ENCODE assay signal across 23 mouse cellular contexts in the genomic region with DNA sequence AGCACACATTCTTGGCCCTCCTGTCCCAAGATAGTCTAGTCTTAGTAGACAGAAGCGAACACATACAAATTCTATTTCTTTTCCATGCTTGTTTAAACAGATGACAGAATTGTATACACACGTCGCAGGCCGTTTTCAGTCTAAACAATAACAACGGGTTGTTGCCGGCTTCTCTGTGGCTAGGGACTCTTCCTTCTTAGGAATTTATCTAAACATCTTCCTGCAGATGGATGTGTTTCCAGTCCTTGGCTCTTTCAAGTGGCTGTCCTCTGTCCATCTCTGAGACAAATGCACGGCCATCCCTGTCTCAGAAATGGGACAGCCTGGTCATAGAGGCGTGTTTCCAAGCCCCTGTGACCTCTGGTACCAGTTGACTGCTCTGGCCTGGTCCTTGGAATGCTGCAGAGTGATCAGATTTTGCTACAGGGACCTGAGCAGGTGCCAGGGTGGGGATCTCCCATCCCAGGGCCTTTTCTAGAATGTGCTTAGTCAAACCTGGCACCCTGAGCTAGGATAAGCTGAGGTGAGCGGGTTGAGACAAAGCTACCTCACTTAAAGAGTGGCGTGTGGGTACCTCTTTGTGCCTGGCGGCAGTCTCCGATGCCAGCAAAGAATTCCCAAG. TPM values are rescaled to one million over a fixed set of nuclear protein-coding genes. Genes with fewer than 3 reads are reported as not detected.
DNase-seq lines count a peak whose midpoint lies in the region; ATAC-seq and TF ChIP-seq lines count a peak whose summit lies in the region.
"Had no signal": no experiment of that assay in that cellular context is flagged by ENCODE, and none has a peak within 500 bp of the region (broad histone marks: within the 10 kb centered on the region; RNA-seq: fewer than 3 reads in every experiment).

No protein-coding gene starts in this region.

- H3K27me3 ChIP-seq in intestine, embryonic 14.5 days (replicated peaks; ENCODE audit: control insufficient read depth, insufficient read depth, low read length) = no peaks in the 10 kb centered on the region
- H3K27me3 ChIP-seq in intestine, postnatal 0 days (replicated peaks; ENCODE audit: control insufficient read depth, insufficient read depth, low read length) = no peaks in the 10 kb centered on the region
- H3K27me3 ChIP-seq in lung, embryonic 15.5 days = no peaks in the 10 kb centered on the region
- H3K27me3 ChIP-seq in small intestine, adult 2 months (ENCODE audit: control insufficient read depth, insufficient read depth, low read length) = no peaks in the 10 kb centered on the region
- H3K27me3 ChIP-seq: embryonic facial prominence, embryonic 15.5 days; heart, embryonic 15.5 days had no signal

- no peak for ATAC-seq in intestine, embryonic 14.5 days (replicated peaks; ENCODE audit: low FRiP score, low TSS enrichment, low read depth)
- ATAC-seq in intestine, postnatal 0 days = no peak
- no peak for ATAC-seq in lung, embryonic 15.5 days (ENCODE audit: borderline replicate concordance, extremely low read depth, low FRiP score, low TSS enrichment)
- ATAC-seq: activated CD4-positive, CD25-positive, alpha-beta regulatory T cell, adult 4 months; forebrain, embryonic 16.5 days had no signal

- no peak overlapping the region for H3K4me3 ChIP-seq in intestine, embryonic 14.5 days (ENCODE audit: low read depth, low read length)
- no peak overlapping the region for H3K4me3 ChIP-seq in intestine, postnatal 0 days (ENCODE audit: low read depth, low read length)
- H3K4me3 ChIP-seq in lung, embryonic 15.5 days = no peak overlapping the region
- H3K4me3 ChIP-seq in lung, adult 2 months (replicated peaks; ENCODE audit: extremely low read depth, low read depth, low read length) = no peak overlapping the region
- no peak overlapping the region for H3K4me3 ChIP-seq in small intestine, adult 2 months (ENCODE audit: low read depth, low read length)
- H3K4me3 ChIP-seq: embryonic facial prominence, embryonic 15.5 days; heart, embryonic 15.5 days; midbrain, embryonic 10.5 days had no signal

- DNase-seq in intestine, embryonic 14.5 days (ENCODE audit: low spot score) = no peak
- no peak for DNase-seq in lung, adult 2 months
- DNase-seq in kidney, postnatal 36 days = peak; percentile 72 to 79
- DNase-seq in adrenal gland, adult 18-20 months (ENCODE audit: low spot score in 2 of 2) = no peak
- no peak for DNase-seq in left cerebral cortex, postnatal 25 days (ENCODE audit: low spot score in 2 of 2)
- DNase-seq: adrenal gland, postnatal 14 days; cerebellum, adult 11 months; cerebellum, postnatal 10 days; gastrocnemius, postnatal 25 days; left cerebral cortex, postnatal 4 days; liver; retina, postnatal 1 day; thymus, adult 18-20 months; thymus, postnatal 4 days had no signal

- no peaks in the 10 kb centered on the region for H3K9me3 ChIP-seq in intestine, embryonic 14.5 days (ENCODE audit: control insufficient read depth, low read length)
- H3K9me3 ChIP-seq in intestine, postnatal 0 days (ENCODE audit: control insufficient read depth) = no peaks in the 10 kb centered on the region
- H3K9me3 ChIP-seq in lung, embryonic 15.5 days = no peaks in the 10 kb centered on the region
- H3K9me3 ChIP-seq: embryonic facial prominence, embryonic 15.5 days; G1E; heart, embryonic 15.5 days; midbrain, embryonic 10.5 days had no signal

- no peak for TF ChIP-seq POLR2A in lung, adult 2 months (IDR thresholded peaks at IDR 0.05; ENCODE audit: borderline replicate concordance, extremely low read depth, low read depth, low read length)
- no peak for TF ChIP-seq POLR2A in small intestine, adult 2 months (IDR thresholded peaks at IDR 0.05; ENCODE audit: low read depth, low read length)

- no peak for TF ChIP-seq CTCF in intestine, postnatal 0 days (IDR thresholded peaks at IDR 0.05; ENCODE audit: low read depth)
- no peak for TF ChIP-seq CTCF in lung, adult 2 months (IDR thresholded peaks at IDR 0.05; ENCODE audit: insufficient read depth, low read length)
- TF ChIP-seq CTCF in small intestine, adult 2 months (IDR thresholded peaks at IDR 0.05; ENCODE audit: extremely low read depth, insufficient read length, insufficient replicate concordance, low read depth, low read length) = no peak

- no peak overlapping the region for H3K4me2 ChIP-seq in intestine, embryonic 14.5 days (ENCODE audit: low read length)
- no peak overlapping the region for H3K4me2 ChIP-seq in intestine, postnatal 0 days (replicated peaks; ENCODE audit: low read depth)
- no peak overlapping the region for H3K4me2 ChIP-seq in lung, embryonic 15.5 days
- H3K4me2 ChIP-seq: embryonic facial prominence, embryonic 15.5 days; heart, embryonic 15.5 days had no signal

- H3K36me3 ChIP-seq in intestine, embryonic 14.5 days (ENCODE audit: control insufficient read depth, insufficient read depth, low read length) = no peaks in the 10 kb centered on the region
- no peaks in the 10 kb centered on the region for H3K36me3 ChIP-seq in intestine, postnatal 0 days (ENCODE audit: control insufficient read depth, insufficient read depth)
- H3K36me3 ChIP-seq in lung, embryonic 15.5 days = no peaks in the 10 kb centered on the region
- H3K36me3 ChIP-seq in small intestine, adult 2 months (ENCODE audit: control insufficient read depth, insufficient read depth, low read length) = peaks cover 5% of the 10 kb centered on the region; the same call in 1 of the 2 replicates
- H3K36me3 ChIP-seq: embryonic facial prominence, embryonic 15.5 days; heart, embryonic 15.5 days had no signal

- no peak overlapping the region for H3K9ac ChIP-seq in intestine, embryonic 14.5 days (ENCODE audit: low read length)
- H3K9ac ChIP-seq in intestine, postnatal 0 days (ENCODE audit: low read depth, low read length) = no peak overlapping the region
- no peak overlapping the region for H3K9ac ChIP-seq in lung, embryonic 15.5 days
- H3K9ac ChIP-seq: embryonic facial prominence, embryonic 15.5 days; heart, embryonic 15.5 days had no signal

- peak overlapping the region; percentile 38 for H3K27ac ChIP-seq in intestine, embryonic 14.5 days (ENCODE audit: low read depth)
- H3K27ac ChIP-seq in intestine, postnatal 0 days (ENCODE audit: low read depth, low read length) = no peak overlapping the region
- H3K27ac ChIP-seq in lung, embryonic 15.5 days = peak overlapping the region; percentile 64
- H3K27ac ChIP-seq in small intestine, adult 2 months (ENCODE audit: insufficient read depth, low read depth, low read length) = 0 out of 2 replicates have a peak overlapping the region, but pooled peaks have one; percentile 7
- H3K27ac ChIP-seq: embryonic facial prominence, embryonic 15.5 days; heart, embryonic 15.5 days; midbrain, embryonic 10.5 days had no signal

- peaks cover 45% of the 10 kb centered on the region for H3K4me1 ChIP-seq in intestine, embryonic 14.5 days (replicated peaks; ENCODE audit: control insufficient read depth, insufficient read depth, low read length)
- H3K4me1 ChIP-seq in intestine, postnatal 0 days (replicated peaks; ENCODE audit: control insufficient read depth, insufficient read depth, low read length) = peaks cover 28% of the 10 kb centered on the region
- peaks cover 59% of the 10 kb centered on the region for H3K4me1 ChIP-seq in lung, embryonic 15.5 days
- H3K4me1 ChIP-seq in lung, adult 2 months (ENCODE audit: control insufficient read depth, insufficient read depth, low read length) = peaks cover 13% of the 10 kb centered on the region; the same call in 1 of the 2 replicates
- H3K4me1 ChIP-seq in small intestine, adult 2 months (ENCODE audit: control insufficient read depth, insufficient read depth, insufficient read length, low read length) = peaks cover 27% of the 10 kb centered on the region

- WGBS in intestine, embryonic 14.5 days = 60% methylated on average over 12 of the region's 12 CpGs
- 71% methylated on average over 12 of the region's 12 CpGs for WGBS in intestine, postnatal 0 days
- WGBS in lung, embryonic 15.5 days = 52% methylated on average over 12 of the region's 12 CpGs
- 60% methylated on average over 12 of the region's 12 CpGs for WGBS in lung, adult 2 months
- WGBS in small intestine, adult 2 months = 78% methylated on average over 12 of the region's 12 CpGs

- intact Hi-C loops in left cerebral cortex, postnatal 25 days (cut with DNase I) = no loop called here

RNA-seq across cellular contexts. Expression of a gene that starts 52.9 kb away (rescaled TPM):
- 22.2 and 22.4 TPM in 2 replicates for polyA plus RNA-seq in intestine, embryonic 14.5 days (2014; fragmentation: Nextera tagmentation; extraction: Ambion mirVana)
- 47.1 and 48.9 TPM in 2 replicates for polyA plus RNA-seq in intestine, postnatal 0 days (2015; fragmentation: Nextera tagmentation; extraction: Ambion mirVana)
- polyA plus RNA-seq in lung, embryonic 15.5 days (2015; fragmentation: Nextera tagmentation; extraction: Ambion mirVana) = 18.8 and 21.7 TPM in 2 replicates
- polyA plus RNA-seq in lung, adult 2 months (2012; rRNA removed) = 53.1 and 62.3 TPM in 2 replicates
- polyA plus RNA-seq in small intestine, adult 2 months (2012; rRNA removed) = 58.7 and 129 TPM in 2 replicates
- total RNA-seq in adrenal gland, adult 18-20 months (2021) = 100 to 1,000 TPM; 115 to 162 TPM
- 100 to 1,000 TPM; 325 to 362 TPM for total RNA-seq in left cerebral cortex, postnatal 25 days (2021)

Comparison
In these comparisons a context has a peak if more than half of its experiments do, and no peak if none do; other contexts are left out.
1. DNase-seq: peak in kidney, postnatal 36 days (2 of 2); none in intestine, embryonic 14.5 days (single experiment), lung, adult 2 months (single experiment), adrenal gland, adult 18-20 months (0 of 2) and left cerebral cortex, postnatal 25 days (0 of 2).